ENCODE assay signal across 30 mouse cellular contexts in genomic region chr7:19158601-19159000, GRCm38 (mm10). TPM values are rescaled to one million over a fixed set of nuclear protein-coding genes. Genes with fewer than 3 reads are reported as not detected.
"Had no signal": no experiment of that assay in that cellular context is flagged by ENCODE, and none has a peak within 500 bp of the region (broad histone marks: within the 10 kb centered on the region; RNA-seq: fewer than 3 reads in every experiment).

No protein-coding gene starts in this region.

- H3K9ac ChIP-seq: heart, embryonic 15.5 days; limb, embryonic 15.5 days; liver, embryonic 12.5 days; liver, embryonic 14.5 days had no signal

- H3K4me3 ChIP-seq: heart, embryonic 15.5 days; hindbrain, embryonic 13.5 days; hindbrain, embryonic 15.5 days; limb, embryonic 13.5 days; limb, embryonic 15.5 days; liver, embryonic 12.5 days had no signal

- H3K27ac ChIP-seq: heart, embryonic 13.5 days; heart, embryonic 15.5 days; hindbrain, embryonic 15.5 days; hindbrain, postnatal 0 days; kidney, embryonic 15.5 days; kidney, postnatal 0 days; limb, embryonic 13.5 days; limb, embryonic 15.5 days; liver, embryonic 12.5 days; liver, embryonic 14.5 days had no signal

- H3K9me3 ChIP-seq: heart, embryonic 13.5 days; heart, embryonic 15.5 days; hindbrain, embryonic 13.5 days; hindbrain, embryonic 15.5 days; kidney, embryonic 15.5 days; limb, embryonic 13.5 days; limb, embryonic 15.5 days; liver, embryonic 12.5 days had no signal

- DNase-seq: gastrocnemius, postnatal 14 days; gastrocnemius, postnatal 36 days; heart, adult 18-20 months; heart, postnatal 14 days; heart, postnatal 36 days; kidney, adult 11 months; kidney, adult 2 months; kidney, adult 9 months; kidney, postnatal 14 days; kidney, postnatal 36 days; layer of hippocampus, adult 9-11 months; layer of hippocampus, postnatal 36 days; left cerebral cortex, postnatal 4 days; lung, adult 18-20 months had no signal

- H3K4me2 ChIP-seq: heart, embryonic 11.5 days; heart, embryonic 15.5 days; limb, embryonic 13.5 days; limb, embryonic 15.5 days; liver, embryonic 12.5 days had no signal

- ATAC-seq: hindbrain, postnatal 0 days; intestine, embryonic 16.5 days; liver, embryonic 12.5 days had no signal

RNA-seq across cellular contexts. Expression of gene Gipr, which starts 7.3 kb away (rescaled TPM):
- total RNA-seq: gastrocnemius, postnatal 36 days; hematopoietic stem cell, adult 5-6 weeks; liver, adult 2 months had no signal
- polyA plus RNA-seq: limb, embryonic 11.5 days; liver, adult 2 months had no signal
